Mouse (Mus musculus): ENCODE data around the gene Kdelr2.

GRCm38 (mm10) chr5:143357564-143357963 is 46.1 kb upstream of the Kdelr2 start:
- TF ChIP-seq POLR2A (IDR thresholded peaks at IDR 0.05; ENCODE audit: control insufficient read depth in 1 of 2, insufficient read depth in 1 of 2, low read depth in 1 of 2, low read length in 2 of 2, poor library complexity in 1 of 2) (no peak), CTCF (IDR thresholded peaks at IDR 0.05 in 2 of 3, conservative IDR thresholded peaks at IDR 0.05 in 1 of 3; ENCODE audit: control insufficient read depth in 1 of 3, insufficient read depth in 1 of 3, low read depth in 2 of 3, low read length in 3 of 3, poor library complexity in 1 of 3, severe bottlenecking in 1 of 3) (no peak), KAT2A (conservative IDR thresholded peaks at IDR 0.05; ENCODE audit: low read depth, low read length) (no peak), ZNF384 (IDR thresholded peaks at IDR 0.05; ENCODE audit: low read depth, low read length) (no peak), NRF1 (IDR thresholded peaks at IDR 0.05; ENCODE audit: insufficient read depth, low read depth, low read length, poor library complexity, severe bottlenecking) (no peak), MXI1 (IDR thresholded peaks at IDR 0.05; ENCODE audit: low read depth, low read length) (no peak)

All from MEL (cell line).